Mouse (Mus musculus) forebrain, embryonic 13.5 days (tissue): Measurements from ENCODE around the gene Zfp663. TPM values are rescaled to one million over a fixed set of nuclear protein-coding genes. Genes with fewer than 3 reads are reported as not detected.

Source experiments
- ATAC-seq: fragments of 200-750 bp; cut with Nextera tagmentation; 2 replicates; pipeline ENCODE4 v1.8.0; 2017
- H3K27ac ChIP-seq: fragments of 300-500 bp; sonication (generic); 2 replicates; pipeline ENCODE4 v1.5.1; 2015; ENCODE audit warnings: inconsistent platforms, mild to moderate bottlenecking, moderate library complexity
- H3K27me3 ChIP-seq: fragments of 300-500 bp; sonication (generic); 2 replicates; pipeline ENCODE4 v1.6.1; 2015; ENCODE audit warnings: mild to moderate bottlenecking, inconsistent platforms
- H3K36me3 ChIP-seq: fragments of 300-500 bp; sonication (generic); 2 replicates; pipeline ENCODE4 v1.6.1; 2015; ENCODE audit warnings: mild to moderate bottlenecking, inconsistent platforms; ENCODE audit not compliant: poor library complexity, severe bottlenecking
- H3K4me1 ChIP-seq: fragments of 300-500 bp; sonication (generic); 2 replicates; pipeline ENCODE4 v1.6.1; 2015; ENCODE audit warnings: inconsistent platforms
- H3K4me2 ChIP-seq: fragments of 300-500 bp; sonication (generic); 2 replicates; pipeline ENCODE4 v1.6.1; 2015; ENCODE audit warnings: inconsistent platforms, mild to moderate bottlenecking, moderate library complexity
- H3K4me3 ChIP-seq: fragments of 300-500 bp; sonication (generic); 2 replicates; pipeline ENCODE4 v1.5.1; 2015; ENCODE audit warnings: mild to moderate bottlenecking, inconsistent platforms
- H3K9ac ChIP-seq: fragments of 300-500 bp; sonication (generic); 2 replicates; pipeline ENCODE4 v1.6.1; 2015; ENCODE audit warnings: mild to moderate bottlenecking, inconsistent platforms
- H3K9me3 ChIP-seq: fragments of 300-500 bp; sonication (generic); replicated peaks from 2 replicates; pipeline ENCODE4 v1.6.1; 2016; ENCODE audit warnings: inconsistent platforms
- WGBS: fragments of 180-500 bp; shearing (Covaris S2); methylation state at CpG from one replicate; pipeline ENCODE4 v1.1.7; 2015; 5-methylcytosine and 5-hydroxymethylcytosine counted together
- polyA plus RNA-seq: library from polyadenylated mRNA; unstranded; fragments of >200 nt; fragmentation: Nextera tagmentation; extraction: Ambion mirVana; gene quantifications from 2 replicates; pipeline ENCODE4 v1.2.1, GENCODE M21; 2015

Gene Zfp663
- polyA plus RNA-seq, 1 experiment from 2014 or later = 5.7 TPM

DNA sequence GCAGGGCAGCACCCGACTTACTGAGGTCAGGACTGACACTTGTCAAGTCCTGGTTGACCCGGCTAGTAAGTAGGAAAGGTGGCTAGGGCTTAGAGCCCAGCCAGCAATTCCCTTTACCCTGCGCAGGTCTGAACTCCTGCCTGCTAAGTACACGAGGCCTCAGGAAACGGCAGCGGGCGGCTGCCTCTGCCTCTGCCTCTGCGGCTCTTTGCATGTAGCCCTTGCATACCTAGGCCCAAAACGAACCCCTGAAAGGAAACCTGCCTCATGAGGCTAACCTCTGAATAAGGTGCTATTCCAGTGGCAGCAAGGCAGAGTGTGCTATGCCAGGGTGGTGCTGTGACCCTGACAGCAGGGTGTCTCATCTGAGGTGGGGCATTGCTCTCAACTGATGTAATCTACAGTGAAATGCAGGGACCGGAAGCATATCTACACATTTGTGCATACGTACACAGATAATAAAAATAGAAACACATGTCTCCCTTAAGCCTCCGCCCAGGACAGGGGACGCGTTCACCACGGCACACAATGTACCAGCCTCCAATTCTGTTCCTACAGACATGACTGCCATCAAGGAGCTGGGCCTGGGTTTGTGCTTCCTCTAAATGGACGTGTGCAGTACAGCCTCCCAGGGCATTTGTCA lies 50.8 kb downstream of the Zfp663 start:
- Histone ChIP-seq H3K4me2 (peak overlapping the region; percentile 44), H3K9me3 (no peaks in the 10 kb centered on the region), H3K9ac (peak overlapping the region; percentile 55), H3K4me1 (peaks cover 74% of the 10 kb centered on the region), H3K36me3 (peaks cover 32% of the 10 kb centered on the region), H3K4me3 (no peak overlapping the region), H3K27ac (peak overlapping the region; percentile 96), H3K27me3 (no peaks in the 10 kb centered on the region)
- ATAC-seq = peak; percentile 7; the same call in 1 of the 2 replicates
- WGBS = 54% methylated on average over 16 of the region's 16 CpGs

DNA sequence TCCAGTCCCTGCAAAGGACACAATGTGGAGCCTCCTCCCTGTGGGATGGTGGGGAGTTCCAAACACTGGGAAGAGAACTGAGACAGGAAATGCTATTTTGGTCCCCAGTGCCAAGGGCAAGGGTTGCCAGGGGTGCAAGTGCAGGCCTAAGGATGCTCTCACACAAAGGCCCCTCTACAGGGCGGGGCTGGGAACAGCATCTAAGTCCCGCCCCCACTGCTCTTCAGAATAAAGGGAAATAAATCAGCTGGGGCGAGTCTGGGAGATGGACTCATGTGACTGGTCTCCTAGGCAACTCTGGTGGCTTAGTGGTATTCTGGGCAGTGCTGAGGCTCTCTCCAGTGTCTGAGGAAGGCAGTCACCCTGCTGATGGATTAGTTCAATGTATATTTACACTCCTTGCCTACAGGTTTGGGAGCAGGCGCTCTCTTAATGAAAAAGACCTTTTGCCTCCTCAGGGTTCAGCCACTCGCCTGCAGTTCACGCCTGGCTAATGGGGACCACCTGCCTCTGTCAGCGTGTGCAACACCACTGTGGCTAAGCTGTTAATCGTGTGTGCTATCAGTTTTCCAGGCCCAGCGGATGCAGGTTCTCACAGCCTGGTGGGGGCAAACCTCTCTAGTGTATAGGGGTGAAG lies 51.6 kb downstream of the Zfp663 start:
- Histone ChIP-seq H3K36me3 (peaks cover 39% of the 10 kb centered on the region), H3K4me1 (peaks cover 75% of the 10 kb centered on the region), H3K4me3 (no peak overlapping the region), H3K4me2 (peak overlapping the region; percentile 44), H3K9me3 (no peaks in the 10 kb centered on the region), H3K27ac (peak overlapping the region; percentile 96), H3K9ac (peak overlapping the region; percentile 62), H3K27me3 (no peaks in the 10 kb centered on the region)
- ATAC-seq = peak; percentile 92
- 2% methylated on average over 9 of the region's 9 CpGs for WGBS

DNA sequence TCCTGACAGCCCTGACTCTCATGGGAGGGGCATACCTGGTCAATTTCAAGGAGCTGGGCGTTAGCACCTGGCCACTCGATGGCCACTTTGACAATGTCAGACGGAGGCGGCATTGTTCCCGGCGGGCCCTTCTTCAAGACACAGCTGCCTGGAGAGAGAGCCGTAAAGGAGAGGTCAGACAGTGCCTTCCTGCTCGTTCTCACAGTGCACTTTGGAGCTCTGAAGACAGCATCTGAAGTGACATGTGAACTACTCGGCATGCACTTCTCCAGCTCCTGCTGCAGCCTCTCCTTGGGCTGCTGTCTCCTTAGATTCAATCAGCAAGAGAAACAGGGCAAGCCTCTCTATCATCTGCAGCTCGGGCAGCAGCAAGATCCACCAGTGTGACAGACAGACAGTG lies 52.3 kb downstream of the Zfp663 start:
- Histone ChIP-seq H3K27ac (peak overlapping the region; percentile 96), H3K27me3 (no peaks in the 10 kb centered on the region), H3K4me1 (peaks cover 75% of the 10 kb centered on the region), H3K4me3 (no peak overlapping the region), H3K4me2 (peak overlapping the region; percentile 44), H3K36me3 (peaks cover 44% of the 10 kb centered on the region), H3K9ac (peak overlapping the region; percentile 62), H3K9me3 (no peaks in the 10 kb centered on the region)
- 50% methylated on average over 10 of the region's 10 CpGs for WGBS
- peak; percentile 12; the same call in 1 of the 2 replicates for ATAC-seq

GRCm38 (mm10) chr2:165314197-165314596 lies 54.3 kb downstream of the Zfp663 start:
- no peaks in the 10 kb centered on the region for H3K9me3 ChIP-seq
- no peak overlapping the region for H3K9ac ChIP-seq
- peaks cover 77% of the 10 kb centered on the region for H3K4me1 ChIP-seq
- no peak overlapping the region for H3K27ac ChIP-seq
- H3K4me2 ChIP-seq = no peak overlapping the region
- peaks cover 58% of the 10 kb centered on the region for H3K36me3 ChIP-seq
- H3K4me3 ChIP-seq = no peak overlapping the region
- no peak for ATAC-seq
- 83% methylated on average over 8 of the region's 8 CpGs for WGBS
- no peaks in the 10 kb centered on the region for H3K27me3 ChIP-seq

DNA sequence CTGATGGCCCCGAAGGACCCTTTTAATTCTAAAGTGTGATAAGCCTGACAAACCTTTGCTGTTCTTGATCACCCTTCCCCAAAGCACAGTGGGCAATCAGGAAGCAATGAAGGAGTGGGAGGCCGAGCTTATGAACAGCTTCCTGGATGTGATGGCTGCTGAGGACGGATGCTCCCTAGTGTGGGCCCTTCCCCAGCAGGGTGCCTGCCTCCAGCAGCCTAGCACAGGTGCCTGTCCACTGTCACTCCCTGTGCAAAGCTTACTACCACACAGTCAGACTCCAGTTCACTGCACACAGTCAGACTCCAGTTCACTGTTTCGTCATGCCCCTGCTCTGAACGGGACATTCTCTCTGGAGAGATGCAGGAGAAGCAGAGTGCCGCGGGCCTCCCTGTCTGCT lies 56.1 kb downstream of the Zfp663 start:
- Histone ChIP-seq H3K4me3 (no peak overlapping the region), H3K9me3 (no peaks in the 10 kb centered on the region), H3K4me1 (peaks cover 63% of the 10 kb centered on the region), H3K9ac (0 out of 2 replicates have a peak overlapping the region, but pooled peaks have one; percentile 5), H3K27ac (peak overlapping the region; percentile 42; the same call in 1 of the 2 replicates), H3K27me3 (no peaks in the 10 kb centered on the region), H3K4me2 (no peak overlapping the region), H3K36me3 (peaks cover 77% of the 10 kb centered on the region)
- 71% methylated on average over 7 of the region's 7 CpGs for WGBS
- no peak for ATAC-seq

DNA sequence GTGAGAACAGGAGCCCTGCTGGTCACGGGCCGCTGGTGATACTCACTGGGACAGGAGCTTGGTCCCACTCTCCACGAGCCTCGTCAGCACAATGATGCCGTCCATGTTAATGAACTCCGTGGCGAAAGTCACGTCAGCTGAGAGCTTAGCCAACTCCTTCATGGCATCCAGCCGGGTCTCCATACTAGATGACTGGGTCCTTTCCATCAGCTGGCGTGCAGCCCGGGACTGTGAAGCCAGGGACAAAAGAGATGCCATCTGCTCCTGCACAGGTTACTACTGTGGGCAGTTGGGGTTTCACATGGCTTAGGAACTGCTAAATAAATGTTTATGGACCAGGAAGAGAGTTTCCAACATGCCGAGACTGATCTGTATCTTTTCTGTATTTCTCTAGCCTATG lies 57.0 kb downstream of the Zfp663 start:
- Histone ChIP-seq H3K9me3 (no peaks in the 10 kb centered on the region), H3K36me3 (peaks cover 82% of the 10 kb centered on the region), H3K4me1 (peaks cover 55% of the 10 kb centered on the region), H3K4me3 (no peak overlapping the region), H3K4me2 (no peak overlapping the region), H3K9ac (0 out of 2 replicates have a peak overlapping the region, but pooled peaks have one; percentile 30), H3K27ac (peak overlapping the region; percentile 38), H3K27me3 (no peaks in the 10 kb centered on the region)
- WGBS = 45% methylated on average over 12 of the region's 12 CpGs
- ATAC-seq = peak; percentile 60; the same call in 1 of the 2 replicates

GRCm38 (mm10) chr2:165310818-165311425 lies 57.6 kb downstream of the Zfp663 start:
- no peak for ATAC-seq
- Histone ChIP-seq H3K4me2 (no peak overlapping the region), H3K4me3 (no peak overlapping the region), H3K27me3 (no peaks in the 10 kb centered on the region), H3K36me3 (peaks cover 82% of the 10 kb centered on the region), H3K4me1 (peaks cover 48% of the 10 kb centered on the region), H3K9me3 (no peaks in the 10 kb centered on the region), H3K27ac (peak overlapping the region; percentile 38; the same call in 1 of the 2 replicates), H3K9ac (no peak overlapping the region)
- 23% methylated on average over 13 of the region's 13 CpGs for WGBS

- Histone ChIP-seq H3K4me3 (no peak overlapping the region), H3K4me1 (peaks cover 37% of the 10 kb centered on the region), H3K9ac (no peak overlapping the region), H3K9me3 (no peaks in the 10 kb centered on the region), H3K27me3 (no peaks in the 10 kb centered on the region), H3K36me3 (peaks cover 79% of the 10 kb centered on the region), H3K4me2 (no peak overlapping the region), H3K27ac (no peak overlapping the region)
- WGBS = 87% methylated on average over 6 of the region's 6 CpGs
- ATAC-seq = no peak
Observed at GRCm38 (mm10) chr2:165307801-165308200, 60.7 kb downstream of the Zfp663 start.

GRCm38 (mm10) chr2:165305438-165305837 lies 63.1 kb downstream of the Zfp663 start:
- 90% methylated on average over 8 of the region's 8 CpGs for WGBS
- Histone ChIP-seq H3K4me1 (peaks cover 22% of the 10 kb centered on the region), H3K27me3 (no peaks in the 10 kb centered on the region), H3K27ac (no peak overlapping the region), H3K9me3 (no peaks in the 10 kb centered on the region), H3K4me2 (no peak overlapping the region), H3K36me3 (peaks cover 84% of the 10 kb centered on the region), H3K9ac (no peak overlapping the region), H3K4me3 (no peak overlapping the region)
- no peak for ATAC-seq

- Histone ChIP-seq H3K9me3 (no peaks in the 10 kb centered on the region), H3K4me3 (no peak overlapping the region), H3K4me2 (no peak overlapping the region), H3K9ac (no peak overlapping the region), H3K4me1 (peaks cover 19% of the 10 kb centered on the region), H3K27ac (no peak overlapping the region), H3K27me3 (no peaks in the 10 kb centered on the region), H3K36me3 (peaks cover 86% of the 10 kb centered on the region)
- ATAC-seq = no peak
- 88% methylated on average over 19 of the region's 19 CpGs for WGBS
Observed at GRCm38 (mm10) chr2:165304819-165305218, 63.7 kb downstream of the Zfp663 start.

DNA sequence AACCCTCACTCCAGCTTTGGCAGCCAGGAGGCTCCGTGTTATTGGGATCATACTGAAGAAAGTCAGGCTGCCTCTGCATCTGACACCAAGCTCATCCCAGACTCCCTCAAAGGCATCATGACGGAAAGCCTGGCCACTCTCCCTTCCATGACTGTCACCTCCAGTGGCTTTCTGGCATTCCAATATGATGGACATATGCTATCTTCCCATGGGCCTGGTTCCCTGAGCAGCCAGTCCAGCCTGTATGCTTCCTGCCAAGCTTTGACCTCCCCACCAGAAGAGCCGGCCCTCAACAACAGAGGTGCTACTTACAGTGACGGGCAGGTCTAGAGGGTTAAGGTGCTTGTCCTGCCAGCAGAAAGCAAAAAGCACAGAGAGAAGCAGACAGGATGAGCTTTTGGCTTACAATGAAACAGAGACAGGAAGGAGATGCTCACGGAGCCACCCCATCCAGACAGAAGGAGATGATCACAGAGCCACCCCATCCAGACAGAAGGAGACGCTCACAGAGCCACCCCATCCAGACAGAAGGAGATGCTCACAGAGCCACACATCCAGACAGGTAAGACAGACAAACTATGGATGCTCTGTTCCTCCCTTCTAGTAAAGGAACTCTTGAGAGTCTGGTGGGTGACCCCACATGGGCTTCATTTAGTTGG lies 65.0 kb downstream of the Zfp663 start:
- no peak overlapping the region for H3K4me2 ChIP-seq
- no peak for ATAC-seq
- peaks cover 86% of the 10 kb centered on the region for H3K36me3 ChIP-seq
- no peak overlapping the region for H3K27ac ChIP-seq
- H3K4me3 ChIP-seq = no peak overlapping the region
- no peaks in the 10 kb centered on the region for H3K27me3 ChIP-seq
- WGBS = 91% methylated on average over 6 of the region's 6 CpGs
- H3K9ac ChIP-seq = no peak overlapping the region
- peaks cover 10% of the 10 kb centered on the region for H3K4me1 ChIP-seq
- H3K9me3 ChIP-seq = no peaks in the 10 kb centered on the region

DNA sequence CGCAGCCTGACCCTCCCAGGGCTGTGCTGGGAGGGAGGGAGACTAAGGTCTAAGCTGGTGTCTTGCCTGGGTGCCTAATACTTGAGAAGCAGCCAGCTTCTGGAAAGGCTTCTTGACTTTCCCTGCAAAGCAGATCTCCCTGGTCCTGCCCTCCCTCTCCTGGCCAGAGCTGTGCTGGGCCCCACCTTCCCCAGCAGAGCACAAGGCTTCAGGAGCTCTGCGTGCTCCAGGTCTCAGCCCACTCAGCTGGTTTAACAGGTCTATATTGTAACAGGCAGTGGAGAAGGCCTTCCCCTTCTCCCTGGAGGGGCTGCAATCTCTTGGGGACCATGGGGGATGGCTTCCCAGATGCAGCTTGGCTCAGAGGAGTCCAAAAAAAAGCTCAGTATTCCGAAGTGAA lies 67.1 kb downstream of the Zfp663 start:
- peaks cover 91% of the 10 kb centered on the region for H3K36me3 ChIP-seq
- 56% methylated on average over 3 of the region's 3 CpGs for WGBS
- ATAC-seq = no peak

More for the DNA sequence above, 67.1 kb downstream of the Zfp663 start:
- H3K9ac ChIP-seq = no peak overlapping the region
- H3K4me3 ChIP-seq = no peak overlapping the region
- H3K4me1 ChIP-seq = peaks cover 10% of the 10 kb centered on the region
- H3K27ac ChIP-seq = peak overlapping the region; percentile 31; the same call in 1 of the 2 replicates
- H3K27me3 ChIP-seq = no peaks in the 10 kb centered on the region
- no peak overlapping the region for H3K4me2 ChIP-seq
- no peaks in the 10 kb centered on the region for H3K9me3 ChIP-seq
